Mouse (Mus musculus) limb, embryonic 11.5 days (tissue): ENCODE results near the gene Atg4a-ps. TPM values are rescaled to one million over a fixed set of nuclear protein-coding genes. Genes with fewer than 3 reads are reported as not detected.
A peak's percentile ranks its signal among the peaks of the same experiment; 100 is the strongest.

Experiments
- ATAC-seq: fragments of 200-750 bp; cut with Nextera tagmentation; 2 replicates; pipeline ENCODE4 v1.8.0; 2017; ENCODE audit warnings: low read depth; ENCODE audit not compliant: insufficient number of reproducible peaks, low FRiP score, low TSS enrichment
- DNase-seq: peaks from one replicate; pipeline ENCODE4 v3.0.0-alpha.2; 2015; ENCODE audit warnings: low spot score
- H3K27ac ChIP-seq: fragments of 300-500 bp; sonication (generic); replicated peaks from 2 replicates; pipeline ENCODE4 v1.5.1; 2014; ENCODE audit warnings: low read depth, mild to moderate bottlenecking, low read length
- H3K27me3 ChIP-seq: fragments of 300-500 bp; sonication (generic); 2 replicates; pipeline ENCODE4 v1.6.1; 2014; ENCODE audit warnings: mild to moderate bottlenecking, low read length, mixed read lengths; ENCODE audit not compliant: control insufficient read depth, insufficient read depth
- H3K36me3 ChIP-seq: fragments of 300-500 bp; sonication (generic); 2 replicates; pipeline ENCODE4 v1.6.1; 2014; ENCODE audit warnings: mild to moderate bottlenecking, low read length, moderate library complexity, mixed read lengths; ENCODE audit not compliant: control insufficient read depth, insufficient read depth
- H3K4me1 ChIP-seq: fragments of 300-500 bp; sonication (generic); 2 replicates; pipeline ENCODE4 v1.6.1; 2014; ENCODE audit warnings: low read length, mixed read lengths; ENCODE audit not compliant: control insufficient read depth, insufficient read depth
- H3K4me2 ChIP-seq: fragments of 300-500 bp; sonication (generic); 2 replicates; pipeline ENCODE4 v1.6.1; 2014; ENCODE audit warnings: low read depth, mild to moderate bottlenecking, moderate library complexity; ENCODE audit not compliant: severe bottlenecking
- H3K4me3 ChIP-seq: fragments of 300-500 bp; sonication (generic); 2 replicates; pipeline ENCODE4 v1.5.1; 2014; ENCODE audit warnings: low read depth, low read length
- H3K9ac ChIP-seq: fragments of 300-500 bp; sonication (generic); 2 replicates; pipeline ENCODE4 v1.6.1; 2014; ENCODE audit warnings: mild to moderate bottlenecking, low read length
- H3K9me3 ChIP-seq: fragments of 300-500 bp; sonication (generic); 2 replicates; pipeline ENCODE4 v1.6.1; 2016; ENCODE audit warnings: low read length; ENCODE audit not compliant: control insufficient read depth
- WGBS: fragments of 180-500 bp; shearing (Covaris S2); extraction: QIAGEN DNeasy Blood & Tissue Kit; methylation state at CpG from one replicate; pipeline ENCODE4 v1.1.7; 2014; 5-methylcytosine and 5-hydroxymethylcytosine counted together
- polyA plus RNA-seq: library from polyadenylated mRNA; unstranded; fragments of >200 nt; fragmentation: Nextera tagmentation; extraction: Ambion mirVana; gene quantifications from 2 replicates; pipeline ENCODE4 v1.2.1, GENCODE M21; 2014

Atg4a-ps gene
- polyA plus RNA-seq, 1 experiment from 2014 or later = 0.08 TPM

DNA sequence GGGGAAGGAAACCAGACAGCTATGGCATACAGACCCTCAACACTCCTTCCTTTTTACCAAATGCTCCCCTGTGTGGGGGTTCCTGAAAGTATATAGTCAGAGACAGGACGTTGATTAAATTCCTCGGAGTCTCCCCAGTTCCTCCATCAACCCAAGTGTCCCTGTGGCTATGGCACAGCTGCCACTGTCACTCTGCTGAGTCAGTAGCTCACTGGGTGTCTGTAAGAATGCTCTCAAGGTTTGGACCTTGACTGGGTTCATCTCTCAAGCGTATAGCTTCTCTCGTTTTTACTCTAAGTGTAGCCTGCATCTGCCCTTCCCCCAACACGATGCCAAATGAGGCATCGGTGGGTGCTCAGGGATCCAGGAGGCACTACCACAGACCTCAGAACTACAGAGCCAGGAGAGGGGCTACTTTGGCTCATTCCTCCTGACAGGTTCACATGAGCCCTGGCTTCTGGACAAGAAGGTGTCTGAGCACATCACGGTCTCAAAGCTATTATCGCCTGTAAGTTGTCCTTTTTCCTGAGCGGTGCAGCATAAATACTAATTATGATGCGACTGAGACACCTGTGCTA is 21.9 kb downstream of the Atg4a-ps start:
- no peak for DNase-seq
- no peaks in the 10 kb centered on the region for H3K9me3 ChIP-seq
- no peaks in the 10 kb centered on the region for H3K27me3 ChIP-seq
- ATAC-seq = no peak
- no peak overlapping the region for H3K4me2 ChIP-seq
- no peak overlapping the region for H3K9ac ChIP-seq
- WGBS = 89% methylated on average over 10 of the region's 10 CpGs
- H3K4me1 ChIP-seq = no peaks in the 10 kb centered on the region
- H3K4me3 ChIP-seq = no peak overlapping the region
- no peak overlapping the region for H3K27ac ChIP-seq
- no peaks in the 10 kb centered on the region for H3K36me3 ChIP-seq

DNA sequence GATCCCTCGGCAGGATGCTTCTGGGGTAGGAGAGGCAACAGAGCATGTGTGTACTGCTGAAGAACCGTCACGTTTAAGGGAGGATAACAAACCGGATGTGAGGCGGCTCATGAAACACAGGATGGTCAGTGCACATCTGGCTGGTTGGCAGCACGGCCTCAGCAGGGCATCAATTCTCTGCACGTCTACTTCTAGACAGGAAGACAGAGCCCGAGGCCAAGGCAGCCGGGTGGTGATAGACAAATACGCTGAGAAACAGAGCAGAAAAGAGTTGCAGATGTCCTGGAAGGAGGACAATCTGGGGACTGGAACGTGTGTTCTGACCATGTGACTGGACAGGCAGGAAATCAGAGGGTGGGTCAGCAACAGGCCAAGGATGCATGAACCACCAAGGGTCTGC is 25.8 kb downstream of the Atg4a-ps start:
- Histone ChIP-seq H3K27me3 (no peaks in the 10 kb centered on the region), H3K9ac (no peak overlapping the region), H3K9me3 (no peaks in the 10 kb centered on the region), H3K27ac (no peak overlapping the region), H3K4me1 (no peaks in the 10 kb centered on the region), H3K4me3 (no peak overlapping the region), H3K4me2 (no peak overlapping the region), H3K36me3 (no peaks in the 10 kb centered on the region)
- 65% methylated on average over 11 of the region's 11 CpGs for WGBS
- DNase-seq (no peak), ATAC-seq (no peak)

DNA sequence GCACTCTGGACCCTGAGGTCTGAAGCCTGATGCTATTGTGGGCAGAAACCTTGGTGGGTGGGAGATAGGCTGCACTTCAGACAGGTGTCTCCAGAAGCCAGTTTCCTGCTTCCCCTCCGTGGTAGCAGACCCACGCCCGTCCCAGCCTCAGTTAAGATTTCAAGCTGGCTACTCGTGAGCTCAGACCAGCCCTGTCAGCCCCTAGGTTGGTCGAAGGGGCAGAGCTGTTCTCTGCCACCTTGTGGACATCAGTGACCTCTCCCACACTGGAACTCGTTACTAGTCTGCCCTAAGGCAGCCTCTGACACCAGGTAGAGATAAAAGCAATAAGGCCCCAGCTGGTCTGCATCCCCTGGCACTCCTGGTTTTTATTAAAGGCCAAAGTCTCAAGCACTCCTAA is 28.9 kb downstream of the Atg4a-ps start:
- 7% methylated on average over 6 of the region's 6 CpGs for WGBS
- Histone ChIP-seq H3K4me3 (no peak overlapping the region), H3K9me3 (no peaks in the 10 kb centered on the region), H3K4me1 (no peaks in the 10 kb centered on the region), H3K9ac (no peak overlapping the region), H3K27me3 (no peaks in the 10 kb centered on the region), H3K36me3 (no peaks in the 10 kb centered on the region), H3K27ac (no peak overlapping the region), H3K4me2 (no peak overlapping the region)
- ATAC-seq (no peak), DNase-seq (peak; percentile 39)

DNA sequence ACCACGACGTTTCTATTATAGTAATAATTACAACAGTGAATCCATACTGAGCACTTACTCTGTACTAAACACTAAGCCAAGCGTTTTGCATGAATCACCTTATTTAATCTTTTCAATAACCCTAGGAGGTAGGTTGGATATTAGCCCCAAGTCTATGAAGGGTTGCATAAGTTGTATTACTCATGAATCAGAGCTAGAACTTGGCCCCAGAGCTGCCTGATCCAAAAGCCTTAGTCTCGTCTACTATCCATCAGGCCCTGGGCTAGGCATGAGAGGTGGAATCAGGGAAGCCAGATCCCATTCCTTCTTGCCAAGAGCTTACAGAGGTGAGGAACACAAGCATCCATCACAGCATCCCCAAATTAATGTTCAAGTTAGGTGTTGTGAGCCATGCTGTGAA is 30.2 kb downstream of the Atg4a-ps start:
- H3K4me1 ChIP-seq = no peaks in the 10 kb centered on the region
- H3K4me3 ChIP-seq = no peak overlapping the region
- no peak overlapping the region for H3K4me2 ChIP-seq
- H3K36me3 ChIP-seq = no peaks in the 10 kb centered on the region
- 78% methylated on average over 4 of the region's 4 CpGs for WGBS
- DNase-seq = no peak
- H3K9me3 ChIP-seq = no peaks in the 10 kb centered on the region
- ATAC-seq = no peak
- H3K9ac ChIP-seq = no peak overlapping the region
- H3K27me3 ChIP-seq = no peaks in the 10 kb centered on the region
- no peak overlapping the region for H3K27ac ChIP-seq

DNA sequence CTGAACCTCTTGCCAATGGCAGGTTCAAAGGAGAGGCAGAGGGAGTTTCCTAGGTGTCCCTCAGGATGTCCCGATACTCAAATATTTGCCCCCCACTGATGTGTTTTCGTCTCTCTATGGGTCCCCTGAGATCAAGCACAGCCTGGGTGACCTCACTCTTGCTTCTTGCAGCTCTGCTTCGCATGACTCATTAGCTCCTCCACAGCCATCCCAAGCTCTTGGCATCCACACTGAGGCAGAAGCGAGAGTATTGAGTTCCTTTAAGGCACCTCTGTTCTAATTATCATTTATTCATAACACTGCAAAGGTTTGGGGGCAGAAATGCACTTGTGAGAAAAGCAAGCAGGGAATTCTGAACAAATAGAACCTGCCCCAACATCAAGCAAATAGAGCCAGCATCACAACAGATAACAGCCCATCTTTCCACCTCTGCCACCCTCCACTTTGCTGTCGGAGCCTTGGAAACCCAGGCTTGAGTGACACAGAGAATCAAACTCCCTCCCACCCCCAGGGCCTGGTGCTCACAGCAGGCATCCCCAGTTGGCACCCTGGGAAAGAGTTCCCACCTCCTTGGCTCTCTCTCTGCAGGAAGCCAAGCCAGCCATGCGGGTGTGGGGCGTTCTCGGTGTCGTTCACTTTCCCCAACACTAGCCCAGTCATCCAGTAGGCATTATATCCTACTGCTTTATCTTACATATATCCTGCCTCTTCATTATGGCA is 33.1 kb downstream of the Atg4a-ps start:
- no peak for ATAC-seq
- Histone ChIP-seq H3K27ac (no peak overlapping the region), H3K4me2 (no peak overlapping the region), H3K9ac (no peak overlapping the region), H3K4me3 (no peak overlapping the region), H3K4me1 (no peaks in the 10 kb centered on the region), H3K9me3 (no peaks in the 10 kb centered on the region), H3K27me3 (no peaks in the 10 kb centered on the region), H3K36me3 (no peaks in the 10 kb centered on the region)
- WGBS = 61% methylated on average over 9 of the region's 9 CpGs
- no peak for DNase-seq

DNA sequence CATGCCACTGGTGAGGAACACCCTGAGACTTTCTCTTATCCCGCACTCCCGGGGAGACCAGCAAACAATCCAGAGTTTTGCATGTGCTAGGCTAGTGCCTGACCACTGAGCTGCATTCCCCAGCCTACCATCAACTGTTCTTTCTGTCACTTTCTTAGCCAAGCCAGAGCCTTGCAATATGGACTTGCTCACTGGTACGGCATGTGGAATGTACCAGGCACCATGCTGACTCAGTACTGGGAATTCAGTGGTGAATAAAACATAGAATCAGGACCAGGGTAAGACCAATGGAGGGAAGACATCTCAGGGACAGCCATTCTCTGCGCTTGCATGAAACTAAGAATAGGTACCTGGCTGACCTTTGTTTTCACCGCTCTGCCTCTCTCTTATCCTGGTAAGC is 35.6 kb downstream of the Atg4a-ps start:
- Histone ChIP-seq H3K36me3 (no peaks in the 10 kb centered on the region), H3K4me3 (no peak overlapping the region), H3K27ac (no peak overlapping the region), H3K4me2 (no peak overlapping the region), H3K9ac (no peak overlapping the region), H3K27me3 (no peaks in the 10 kb centered on the region), H3K9me3 (no peaks in the 10 kb centered on the region), H3K4me1 (no peaks in the 10 kb centered on the region)
- DNase-seq (no peak), ATAC-seq (no peak)
- WGBS = 95% methylated on average over 5 of the region's 5 CpGs

DNA sequence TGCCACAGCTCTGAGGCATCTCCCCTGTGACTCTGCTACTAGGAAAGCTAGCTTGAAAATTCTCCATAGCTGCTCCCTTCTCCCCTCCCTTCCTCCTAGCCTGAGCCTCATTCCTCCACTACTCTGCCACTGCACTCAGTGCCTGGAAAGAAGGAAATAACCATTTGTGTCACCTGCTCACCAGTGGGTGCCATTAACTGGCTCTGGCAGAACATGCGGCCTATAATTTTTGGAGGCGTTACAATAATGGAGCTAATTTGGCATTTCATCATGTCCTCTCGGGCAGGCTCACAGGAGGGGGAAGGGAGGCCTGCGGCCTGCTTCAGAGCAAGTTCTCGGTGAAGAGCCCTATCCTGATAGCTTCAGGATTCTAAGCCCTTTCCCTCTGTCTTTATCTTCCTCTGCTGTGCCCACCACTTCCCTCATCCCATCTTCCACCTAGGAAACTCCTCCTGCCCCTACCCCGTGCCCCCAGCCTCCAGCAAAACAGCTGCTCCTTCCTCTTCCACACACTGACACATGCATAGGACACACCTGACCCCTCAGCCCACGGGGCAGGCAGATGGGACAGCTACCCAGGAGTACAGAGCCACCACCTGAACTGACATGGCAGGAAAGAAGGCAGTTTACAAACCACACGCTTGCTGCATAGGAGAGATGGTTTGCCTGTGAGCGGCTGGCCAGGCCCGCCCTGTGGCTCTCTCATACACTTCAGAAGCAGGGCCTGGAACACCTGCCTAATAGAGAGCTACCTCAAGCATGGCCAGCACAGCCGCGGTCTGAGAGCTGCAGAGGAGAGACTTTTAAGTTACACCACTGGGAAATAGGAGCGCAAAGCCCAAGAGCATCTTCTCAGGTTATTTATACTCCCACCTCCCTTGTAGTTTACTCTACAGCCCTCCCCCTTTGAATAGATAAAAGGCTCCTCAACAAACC is 38.9 kb downstream of the Atg4a-ps start:
- WGBS = 74% methylated on average over 13 of the region's 13 CpGs
- H3K9ac ChIP-seq = no peak overlapping the region
- ATAC-seq (no peak), DNase-seq (no peak)
- no peaks in the 10 kb centered on the region for H3K4me1 ChIP-seq
- no peaks in the 10 kb centered on the region for H3K27me3 ChIP-seq
- no peaks in the 10 kb centered on the region for H3K9me3 ChIP-seq
- H3K4me2 ChIP-seq = no peak overlapping the region
- no peak overlapping the region for H3K4me3 ChIP-seq
- H3K27ac ChIP-seq = no peak overlapping the region
- H3K36me3 ChIP-seq = no peaks in the 10 kb centered on the region

DNA sequence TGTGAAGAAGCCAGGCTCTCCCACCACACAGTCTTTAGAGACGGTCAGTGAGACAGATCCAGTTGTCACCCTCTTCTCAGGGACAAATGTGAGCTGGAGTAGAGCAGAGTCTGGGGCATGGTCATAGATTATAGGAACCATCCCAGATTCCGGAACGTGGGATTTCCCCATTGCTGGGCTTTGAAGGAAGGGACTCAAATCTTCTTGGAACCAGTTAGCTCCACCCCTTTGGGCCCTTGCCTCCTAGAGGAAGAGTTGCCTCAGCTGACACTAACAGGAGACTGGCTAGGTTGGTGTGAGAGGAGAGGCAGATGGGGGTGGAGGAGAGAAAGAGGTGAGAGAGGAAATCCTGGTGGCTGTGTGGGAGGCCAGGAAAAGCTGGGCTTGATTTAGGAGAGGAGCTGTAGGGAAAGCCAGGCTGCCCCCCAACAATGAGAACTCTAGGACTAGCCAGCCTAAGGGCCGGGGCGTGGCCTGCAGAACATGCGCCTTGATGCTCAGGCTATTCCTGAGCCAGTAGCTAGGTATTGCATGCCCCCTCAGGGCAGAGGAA is 39.7 kb downstream of the Atg4a-ps start:
- no peak overlapping the region for H3K4me3 ChIP-seq
- ATAC-seq (no peak), DNase-seq (no peak)
- no peaks in the 10 kb centered on the region for H3K36me3 ChIP-seq
- no peak overlapping the region for H3K9ac ChIP-seq
- no peak overlapping the region for H3K4me2 ChIP-seq
- no peaks in the 10 kb centered on the region for H3K4me1 ChIP-seq
- WGBS = 88% methylated on average over 6 of the region's 6 CpGs
- no peaks in the 10 kb centered on the region for H3K27me3 ChIP-seq
- no peak overlapping the region for H3K27ac ChIP-seq
- H3K9me3 ChIP-seq = no peaks in the 10 kb centered on the region
